Mouse (Mus musculus) liver, postnatal 0 days (tissue): Measurements from ENCODE around the gene Msl3. TPM values are rescaled to one million over a fixed set of nuclear protein-coding genes. Genes with fewer than 3 reads are reported as not detected.

Experiments used
- ATAC-seq: fragments of 200-750 bp; cut with Nextera tagmentation; 2 replicates; pipeline ENCODE4 v1.8.0; 2017; ENCODE audit warnings: mild to moderate bottlenecking, moderate library complexity
- DNase-seq: peaks from one replicate; pipeline ENCODE4 v3.0.0-alpha.2; 2016
- H3K27ac ChIP-seq: fragments of 300-500 bp; sonication (generic); 2 replicates; pipeline ENCODE4 v1.5.1; 2014; ENCODE audit warnings: antibody characterized with exemption, moderate library complexity, mild to moderate bottlenecking, low read depth
- H3K27me3 ChIP-seq: fragments of 300-500 bp; sonication (generic); 2 replicates; pipeline ENCODE4 v1.6.1; 2014; ENCODE audit warnings: low read length, control low read depth, mixed read lengths; ENCODE audit not compliant: insufficient read depth
- H3K36me3 ChIP-seq: fragments of 300-500 bp; sonication (generic); replicated peaks from 2 replicates; pipeline ENCODE4 v1.6.1; 2014; ENCODE audit warnings: mild to moderate bottlenecking, control low read depth, low read length, moderate library complexity, mixed read lengths; ENCODE audit not compliant: insufficient read depth
- H3K4me1 ChIP-seq: fragments of 300-500 bp; sonication (generic); 2 replicates; pipeline ENCODE4 v1.6.1; 2014; ENCODE audit warnings: antibody characterized with exemption, mild to moderate bottlenecking, control low read depth; ENCODE audit not compliant: insufficient read depth
- H3K4me2 ChIP-seq: fragments of 300-500 bp; sonication (generic); 2 replicates; pipeline ENCODE4 v1.6.1; 2014; ENCODE audit warnings: low read depth, mild to moderate bottlenecking, low read length, moderate library complexity, mixed read lengths
- H3K4me3 ChIP-seq: fragments of 300-500 bp; sonication (generic); 2 replicates; pipeline ENCODE4 v1.5.1; 2014; ENCODE audit warnings: low read depth, low read length
- H3K9ac ChIP-seq: fragments of 300-500 bp; sonication (generic); replicated peaks from 2 replicates; pipeline ENCODE4 v1.6.1; 2014; ENCODE audit warnings: mild to moderate bottlenecking, moderate library complexity
- H3K9me3 ChIP-seq: fragments of 300-500 bp; sonication (generic); 2 replicates; pipeline ENCODE4 v1.6.1; 2016; ENCODE audit warnings: mild to moderate bottlenecking, control low read depth, low read length, mixed read lengths
- CTCF ChIP-seq: sonication (generic); IDR thresholded peaks from 2 replicates; pipeline ENCODE4 v1.5.1; 2016; ENCODE audit warnings: antibody characterized with exemption, low read depth
- EP300 ChIP-seq: IDR thresholded peaks from 2 replicates; pipeline ENCODE4 v1.6.1; 2016; ENCODE audit warnings: antibody characterized with exemption, low read depth, mild to moderate bottlenecking
- WGBS: fragments of 180-500 bp; shearing (Covaris S2); extraction: QIAGEN DNeasy Blood & Tissue Kit; methylation state at CpG from one replicate; pipeline ENCODE4 v1.1.7; 2014; ENCODE audit not compliant: insufficient replicate concordance; 5-methylcytosine and 5-hydroxymethylcytosine counted together
- polyA plus RNA-seq: library from polyadenylated mRNA; unstranded; fragments of >200 nt; fragmentation: Nextera tagmentation; extraction: Ambion mirVana; gene quantifications from 2 replicates; pipeline ENCODE4 v1.2.1, GENCODE M21; 2015

Gene Msl3
- polyA plus RNA-seq, 1 experiment from 2014 or later: 13.9 TPM

GRCm38 (mm10) chrX:168647746-168648145 is 26.0 kb downstream of the Msl3 start:
- no peak for ATAC-seq
- no peaks in the 10 kb centered on the region for H3K27me3 ChIP-seq
- H3K4me1 ChIP-seq: no peaks in the 10 kb centered on the region
- H3K9me3 ChIP-seq: no peaks in the 10 kb centered on the region
- WGBS: 57% methylated on average over 3 of the region's 3 CpGs
- TF ChIP-seq CTCF (no peak), EP300 (no peak)
- no peak overlapping the region for H3K27ac ChIP-seq
- H3K9ac ChIP-seq: no peak overlapping the region
- no peak overlapping the region for H3K4me3 ChIP-seq
- no peak overlapping the region for H3K4me2 ChIP-seq
- H3K36me3 ChIP-seq: peaks cover 5% of the 10 kb centered on the region; the same call in 1 of the 2 replicates
- DNase-seq: no peak

GRCm38 (mm10) chrX:168643451-168643850 is 30.2 kb downstream of the Msl3 start:
- Histone ChIP-seq H3K9ac (no peak overlapping the region), H3K4me2 (no peak overlapping the region), H3K36me3 (no peaks in the 10 kb centered on the region), H3K27me3 (no peaks in the 10 kb centered on the region), H3K27ac (no peak overlapping the region), H3K4me1 (no peaks in the 10 kb centered on the region), H3K4me3 (no peak overlapping the region), H3K9me3 (no peaks in the 10 kb centered on the region)
- TF ChIP-seq EP300: no peak
- TF ChIP-seq CTCF: no peak
- WGBS: 75% methylated on average over 1 of the region's 1 CpGs
- no peak for DNase-seq
- ATAC-seq: no peak

- Histone ChIP-seq H3K27me3 (no peaks in the 10 kb centered on the region), H3K27ac (no peak overlapping the region), H3K36me3 (no peaks in the 10 kb centered on the region), H3K9me3 (no peaks in the 10 kb centered on the region), H3K9ac (peak overlapping the region; percentile 41), H3K4me1 (no peaks in the 10 kb centered on the region), H3K4me2 (peak overlapping the region; percentile 61), H3K4me3 (peak overlapping the region; percentile 48)
- DNase-seq (peak; percentile 63), ATAC-seq (peak; percentile 53; the same call in 1 of the 2 replicates)
- 18% methylated on average over 11 of the region's 11 CpGs for WGBS
- peak; percentile 70 for TF ChIP-seq CTCF
- TF ChIP-seq EP300: no peak
Observed at GRCm38 (mm10) chrX:168639556-168640356, 33.9 kb downstream of the Msl3 start.

Other genes with a start within 250 kb of the Msl3 start
- gene Frmpd4, start 96.7 kb downstream of the Msl3 start, polyA plus RNA-seq: not detected in 2 replicates
- gene Arhgap6, start 121.2 kb upstream of the Msl3 start, polyA plus RNA-seq: 2.1 and 2.9 TPM in 2 replicates